Mouse (Mus musculus): ENCODE data around the gene Eif3i.

The Eif3i gene

DNA sequence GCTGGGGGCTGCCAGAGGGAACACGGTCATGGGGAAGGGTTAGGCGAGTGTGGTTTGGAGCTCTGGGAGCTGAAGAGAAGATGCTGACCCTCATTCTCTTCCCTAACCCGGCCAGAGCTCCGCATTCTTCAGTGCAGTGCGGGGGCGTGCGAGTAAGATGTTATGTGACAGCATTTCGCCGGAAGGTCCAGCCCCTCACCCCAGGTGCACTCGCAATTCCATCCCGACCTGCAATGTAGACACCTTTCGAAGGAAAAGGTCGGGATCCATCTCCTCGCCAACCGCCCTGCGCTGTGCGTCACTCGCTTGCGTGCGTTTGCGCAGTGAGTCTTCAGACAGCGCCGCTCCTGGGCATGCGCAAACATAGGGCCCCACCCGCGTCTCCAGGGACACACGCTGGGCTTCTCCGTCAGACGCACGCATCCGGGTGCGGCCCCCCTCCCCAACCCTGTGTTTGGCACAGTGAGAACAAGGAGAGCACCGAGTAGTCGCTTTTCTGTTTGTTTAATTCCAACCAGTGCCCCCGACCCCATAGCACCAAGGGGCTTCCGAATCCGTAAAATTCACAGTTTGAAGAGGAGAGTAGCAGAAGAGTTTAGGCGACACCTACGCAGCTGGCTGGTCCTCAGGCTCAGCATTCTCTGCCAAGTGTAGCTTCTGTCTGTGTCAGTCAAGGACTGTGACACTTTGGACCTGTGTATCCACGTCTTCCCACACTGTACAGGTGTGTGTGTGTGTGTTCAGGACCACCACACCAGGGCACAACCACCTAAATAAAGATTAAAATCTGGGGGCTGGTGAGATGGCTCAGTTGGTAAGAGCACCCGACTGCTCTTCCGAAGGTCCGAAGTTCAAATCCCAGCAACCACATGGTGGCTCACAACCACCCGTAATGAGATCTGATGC lies 18.6 kb upstream of the Eif3i start, which contains the start of gene Iqcc:
Iqcc (minus strand) TSS at position 314 of the 906 bp plus-strand sequence.
- DNase-seq, result peak; percentile 95

GRCm38 (mm10) chr4:129618031-129618430 lies 17.6 kb upstream of the Eif3i start:
- no peak for DNase-seq

DNA sequence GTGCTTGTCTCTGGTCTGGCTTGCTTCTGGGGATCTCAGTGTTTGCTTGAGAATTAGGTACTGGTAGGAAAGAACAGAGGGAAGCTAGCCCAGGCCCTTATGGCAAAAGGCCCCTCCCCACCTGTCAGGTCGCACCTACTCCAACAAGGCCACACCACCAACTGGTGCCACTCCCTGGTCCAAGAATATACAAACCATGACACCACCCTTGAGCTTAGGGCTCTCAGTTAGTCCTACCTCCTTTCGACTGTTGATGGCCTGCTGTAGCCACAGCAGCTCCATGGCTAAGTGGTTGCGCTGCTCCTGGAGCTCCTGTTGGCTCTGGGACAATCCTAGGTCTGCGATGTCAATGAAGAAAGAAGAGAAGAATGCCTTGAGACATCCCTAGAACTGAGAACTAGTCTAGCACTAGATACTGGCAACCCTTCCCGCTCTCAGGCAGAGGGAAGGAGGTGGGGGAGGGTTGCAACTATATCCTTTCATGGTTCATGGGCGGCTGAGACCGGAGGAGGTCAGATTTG lies 16.7 kb upstream of the Eif3i start:
- DNase-seq, result no peak

DNA sequence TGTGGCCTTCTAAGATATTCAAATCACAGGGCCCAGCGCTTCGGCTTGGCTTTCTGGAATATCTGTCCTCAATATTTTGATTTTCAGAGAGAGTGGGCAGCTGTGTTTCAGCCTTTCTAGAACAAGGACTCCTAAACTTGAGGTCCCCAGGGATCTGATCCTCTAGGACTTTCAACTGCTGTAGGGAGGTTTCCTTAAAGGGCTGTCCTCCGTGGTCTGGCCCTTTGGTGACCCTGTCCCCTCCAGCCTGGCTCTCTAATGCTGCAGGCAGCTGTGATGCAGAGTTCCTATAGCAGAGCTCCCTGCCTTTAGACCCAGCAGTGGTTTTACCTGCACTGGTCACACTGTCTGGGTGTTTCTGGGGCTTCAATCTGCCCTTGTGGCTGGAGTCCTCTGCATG lies 16.2 kb upstream of the Eif3i start:
- no peak for DNase-seq

DNA sequence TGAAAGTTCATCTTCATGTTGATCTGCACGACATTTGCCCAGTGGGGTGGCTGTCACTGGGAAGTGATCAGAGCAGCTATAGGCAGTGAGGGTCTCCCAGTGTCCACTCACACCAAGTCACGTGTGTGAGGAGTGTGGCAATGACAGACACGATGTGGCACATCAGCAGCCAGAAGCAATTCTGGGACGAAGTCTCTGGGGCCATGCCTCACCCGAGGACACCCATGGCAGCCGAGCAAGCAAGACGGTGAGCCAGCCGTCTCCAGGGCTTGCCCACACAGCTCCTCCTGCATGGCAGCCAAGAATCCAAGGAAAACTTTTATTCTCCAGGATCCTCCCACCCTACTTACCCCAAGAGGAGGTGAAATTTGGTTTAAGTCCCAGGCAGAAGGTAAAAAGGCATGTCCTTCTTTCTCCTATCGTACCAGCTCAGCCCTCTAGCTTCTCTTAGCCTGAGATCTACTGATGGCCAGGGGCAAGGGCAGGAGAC lies 15.4 kb upstream of the Eif3i start:
- DNase-seq, result no peak

- DNase-seq, result no peak
Measured at GRCm38 (mm10) chr4:129614093-129614492, 13.6 kb upstream of the Eif3i start, which contains the start of gene Dcdc2b. Dcdc2b (minus strand) TSS chr4:129614257.

- DNase-seq, result no peak
Measured at GRCm38 (mm10) chr4:129610472-129610871, 10.0 kb upstream of the Eif3i start.

- DNase-seq, result no peak
Measured at GRCm38 (mm10) chr4:129610026-129610425, 9.6 kb upstream of the Eif3i start.

GRCm38 (mm10) chr4:129609139-129609631 lies 8.7 kb upstream of the Eif3i start:
- DNase-seq, result no peak

- DNase-seq, result peak; percentile 90
Measured at GRCm38 (mm10) chr4:129608426-129609025, 8.1 kb upstream of the Eif3i start.

- no peak for DNase-seq
Measured at GRCm38 (mm10) chr4:129588865-129589264, 11.6 kb downstream of the Eif3i start.

DNA sequence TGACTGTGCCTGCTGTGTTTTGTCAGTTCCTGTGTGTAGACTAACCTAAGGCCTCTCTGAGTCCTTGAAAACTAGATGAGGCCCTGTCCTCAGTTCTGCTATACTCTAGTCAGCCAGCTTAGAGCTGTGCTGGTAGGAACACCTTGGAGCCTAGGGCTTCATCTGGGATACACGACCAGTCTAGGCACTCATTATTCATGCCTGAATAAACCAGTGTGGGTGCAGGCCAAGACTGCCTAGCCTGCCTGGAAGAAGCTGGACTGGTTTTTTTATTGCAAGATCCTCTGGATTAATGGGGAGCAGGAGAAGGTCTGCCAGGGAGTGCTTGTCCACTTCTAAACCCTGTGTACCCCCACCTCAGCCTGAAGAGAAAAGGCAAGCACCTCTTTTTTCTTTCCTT lies 13.5 kb downstream of the Eif3i start:
- no peak for DNase-seq

DNA sequence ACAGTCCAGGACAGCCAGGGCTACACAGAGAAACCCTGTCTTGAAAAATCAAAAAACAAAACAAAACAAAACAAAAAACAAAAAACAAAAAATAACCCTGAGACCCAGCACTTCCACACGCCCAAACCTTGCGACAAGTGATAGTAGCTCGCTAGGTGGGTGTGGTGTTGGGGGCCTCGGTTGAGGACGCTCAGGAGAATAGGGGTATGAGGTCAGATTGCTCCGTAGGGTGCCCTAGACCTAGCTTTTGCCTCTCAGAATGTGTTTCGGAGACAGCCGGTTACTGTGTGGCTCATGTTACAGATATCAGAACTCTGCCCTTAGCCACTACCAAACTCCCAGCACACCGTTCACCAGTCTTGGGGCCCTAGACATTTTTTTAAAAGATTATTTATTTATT lies 14.7 kb downstream of the Eif3i start:
- DNase-seq, result no peak

DNA sequence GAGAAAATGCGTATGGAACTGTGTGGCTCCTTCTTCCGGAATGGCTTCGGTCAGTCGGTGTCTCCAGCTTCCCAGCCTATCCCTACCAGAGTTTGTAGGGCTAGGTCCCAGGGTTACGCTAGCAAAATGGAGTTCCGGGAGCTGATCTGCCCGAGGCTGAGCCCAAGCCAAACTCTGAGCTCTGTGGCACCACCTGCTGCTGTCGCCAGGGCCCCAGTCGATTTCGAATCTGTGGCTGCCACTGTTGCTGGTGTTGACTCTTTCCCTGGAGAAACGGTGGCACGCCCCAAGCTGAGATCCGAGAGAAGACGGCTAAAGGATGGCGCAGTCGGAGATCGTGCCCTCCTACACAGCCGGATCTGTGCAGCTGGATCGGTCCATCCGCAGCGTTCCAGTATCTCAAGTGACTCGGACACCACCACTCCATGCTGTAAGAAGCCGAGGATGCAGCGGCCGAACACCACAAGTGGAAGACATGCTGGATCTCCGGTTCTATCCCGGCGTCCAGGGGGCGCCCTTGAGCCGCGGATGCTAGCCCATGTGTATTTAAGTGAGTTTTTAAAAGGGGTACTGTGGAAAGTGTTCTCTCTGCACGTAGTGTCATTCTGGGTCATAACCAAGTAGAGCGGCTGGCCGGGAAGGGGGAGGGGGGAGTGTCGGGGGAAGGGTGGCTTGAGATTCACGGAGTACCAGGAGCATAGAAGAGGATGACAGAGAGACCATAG lies 15.4 kb downstream of the Eif3i start:
- peak; percentile 88 for DNase-seq

DNA sequence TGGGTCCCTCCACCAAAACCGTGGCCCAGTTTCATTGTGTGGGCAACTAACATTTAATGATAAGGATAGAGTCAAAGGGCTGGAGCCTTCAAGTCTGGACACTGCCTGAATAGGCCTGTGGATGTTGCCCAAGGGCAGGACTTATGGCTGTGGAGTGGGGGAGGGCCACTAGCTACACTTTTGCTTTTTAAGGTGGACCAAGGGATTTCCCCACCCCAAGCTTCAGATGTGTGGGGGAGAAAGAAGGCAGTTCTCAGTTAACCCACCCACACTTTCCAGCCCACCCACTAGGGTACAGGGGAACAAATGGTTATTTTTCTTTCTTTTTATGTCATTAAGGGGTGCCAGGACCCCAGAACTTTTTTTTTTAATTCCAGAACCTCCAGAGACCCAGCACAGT lies 16.1 kb downstream of the Eif3i start:
- no peak for DNase-seq

DNA sequence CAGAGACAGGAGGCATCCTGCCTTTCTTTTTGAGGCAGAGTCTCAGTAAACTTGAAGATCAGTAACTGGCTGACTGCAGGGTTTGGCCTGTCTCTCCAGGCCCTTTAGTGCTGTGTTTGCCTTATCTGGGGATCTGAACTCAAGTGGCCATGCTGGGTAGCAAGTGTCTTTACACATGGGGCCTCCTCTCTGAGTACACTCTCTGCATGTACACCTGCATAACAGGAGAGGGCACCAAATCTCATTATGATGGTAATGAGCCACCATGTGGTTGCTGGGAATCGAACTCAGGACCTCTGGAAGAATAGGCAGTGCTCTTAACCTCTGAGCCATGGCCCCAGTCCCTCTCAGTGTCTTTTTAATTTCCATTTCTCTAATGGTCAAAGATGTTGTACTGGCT lies 18.2 kb downstream of the Eif3i start:
- no peak for DNase-seq

GRCm38 (mm10) chr4:129580347-129580746 lies 20.1 kb downstream of the Eif3i start:
- no peak for DNase-seq

DNA sequence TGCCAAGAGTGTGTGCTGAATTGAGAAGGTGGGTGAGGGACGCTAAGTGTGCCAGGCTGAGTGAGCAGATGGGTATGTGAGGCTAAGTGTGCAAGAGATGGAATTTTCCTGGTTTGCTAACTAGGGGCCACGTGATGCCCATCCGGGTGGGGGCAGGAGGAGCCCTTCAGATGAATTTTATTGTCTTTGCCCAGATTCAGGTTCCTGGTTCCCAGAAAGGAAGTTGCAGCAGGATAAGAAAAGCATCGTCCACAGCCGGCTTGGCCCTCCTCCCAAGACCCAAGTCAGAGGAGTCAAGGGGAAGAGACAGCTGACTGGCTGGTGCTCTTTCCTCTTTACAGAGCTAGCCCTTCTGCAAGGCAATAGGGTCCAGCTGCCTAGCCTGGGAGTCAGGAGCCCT lies 22.0 kb downstream of the Eif3i start, which contains the start of gene Fam167b:
Fam167b (minus strand) TSS at position 84 of the 400 bp plus-strand sequence.
- no peak for DNase-seq

- no peak for DNase-seq
Measured at GRCm38 (mm10) chr4:129577688-129578087, 22.8 kb downstream of the Eif3i start.

DNA sequence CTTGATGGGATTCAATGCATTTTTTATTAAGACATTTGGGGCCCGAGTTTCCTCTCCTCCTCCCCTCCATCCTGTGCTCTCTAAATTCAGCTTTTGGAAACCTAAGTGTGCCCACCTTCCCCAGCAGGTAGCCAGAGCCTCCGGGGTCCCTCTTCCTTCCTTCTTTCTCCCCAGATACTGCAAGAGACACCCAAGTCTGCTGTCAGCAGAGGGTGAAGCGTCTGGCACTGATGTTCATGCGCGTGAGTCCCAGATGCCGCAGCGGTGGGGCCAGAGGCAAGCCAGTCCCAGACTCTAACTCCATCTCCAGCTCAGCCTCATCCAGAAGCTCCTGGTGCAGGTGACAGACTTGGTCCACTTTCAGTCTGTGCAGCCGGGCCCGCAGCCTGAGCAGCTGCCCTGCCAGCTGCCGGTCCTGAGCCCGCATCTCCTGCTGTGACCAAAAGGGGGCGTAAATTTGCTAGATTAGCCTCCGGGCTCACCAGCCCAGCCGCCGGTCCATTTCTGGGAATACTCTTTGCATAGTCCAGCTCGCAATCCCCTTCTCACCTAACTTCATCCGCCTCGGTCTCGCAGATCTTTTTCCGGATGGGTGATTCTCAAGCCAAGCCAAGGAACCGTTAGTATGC lies 23.5 kb downstream of the Eif3i start:
- DNase-seq, result peak; percentile 91

- DNase-seq, result no peak
Measured at GRCm38 (mm10) chr4:129575171-129575844, 25.1 kb downstream of the Eif3i start.

- DNase-seq, result no peak
Measured at GRCm38 (mm10) chr4:129573430-129573829, 27.0 kb downstream of the Eif3i start, which contains the start of gene Lck. Lck (minus strand) TSS chr4:129573641.
